Mouse (Mus musculus) heart, postnatal 25 days (tissue): ENCODE data around the gene Dnaic2. TPM values are rescaled to one million over a fixed set of nuclear protein-coding genes. Genes with fewer than 3 reads are reported as not detected.

Experiments
- DNase-seq: peaks from one replicate; pipeline ENCODE4 v3.0.0; 2022; ENCODE audit warnings: low spot score
- intact Hi-C: fragments of 180-260 bp; cut with DNase I; formaldehyde crosslinking; loops from one replicate; pipeline ENCODE4 v1.15.1; 2025
- total RNA-seq, 2 experiments: library from RNA; stranded (reverse); gene quantifications; 2 replicates each; pipeline ENCODE4 v1.2.3; 2021

Dnaic2 gene
- total RNA-seq, 2 experiments from 2014 or later: 0.13 to 0.25 TPM

- DNase-seq: no peak
- intact Hi-C loops: no loop called here
Observed at GRCm38 (mm10) chr11:114698496-114698895, 28.7 kb upstream of the Dnaic2 start.

- peak; percentile 82 for DNase-seq
- intact Hi-C loops: no loop called here
Observed at GRCm38 (mm10) chr11:114699511-114699910, 27.7 kb upstream of the Dnaic2 start.

GRCm38 (mm10) chr11:114702311-114702995 lies 24.8 kb upstream of the Dnaic2 start:
- no peak for DNase-seq
- intact Hi-C loops: no loop called here

- intact Hi-C loops: no loop called here
- DNase-seq: no peak
Observed at GRCm38 (mm10) chr11:114702996-114703361, 24.2 kb upstream of the Dnaic2 start.

DNA sequence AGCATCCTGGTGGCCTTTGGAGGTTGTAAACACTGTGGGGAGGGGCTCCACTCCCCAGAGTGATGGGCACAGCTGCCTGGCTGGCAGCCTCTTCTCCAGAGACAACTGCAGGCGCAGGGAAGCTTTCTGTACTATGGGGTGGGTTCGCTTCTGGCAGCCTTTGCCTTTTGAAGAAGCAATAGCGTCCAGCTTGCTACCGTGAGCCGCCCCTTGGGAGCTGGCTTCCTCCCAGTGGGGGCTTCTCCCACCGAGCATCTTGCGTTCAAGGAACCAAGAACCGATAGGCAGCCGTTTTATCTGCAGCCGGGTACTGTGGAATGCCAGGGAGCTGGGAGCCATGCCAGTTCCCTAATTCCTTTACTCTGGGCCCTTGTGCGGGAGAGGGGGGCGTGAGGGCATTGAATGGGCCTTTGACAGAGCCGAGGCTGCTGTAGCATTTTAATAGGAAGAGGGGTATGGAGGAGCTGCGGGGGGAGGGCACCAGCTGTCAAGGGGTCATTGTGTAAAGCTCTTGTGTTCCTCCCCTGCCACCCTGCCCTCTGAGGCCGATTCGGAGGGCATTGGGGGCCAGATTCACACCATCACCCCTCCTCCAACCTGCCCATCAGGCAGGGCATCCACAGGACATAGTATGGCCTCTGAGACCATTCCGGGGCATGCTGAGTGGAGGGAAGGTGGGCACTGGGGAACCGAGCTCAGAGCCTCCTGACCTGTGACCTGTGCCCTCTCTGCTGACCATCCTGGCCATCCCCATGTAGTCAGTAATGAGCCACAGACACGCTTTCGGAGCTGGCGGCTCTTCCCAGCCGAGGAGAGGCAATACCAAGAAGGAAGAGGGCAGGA lies 22.9 kb upstream of the Dnaic2 start:
- intact Hi-C loops: no loop called here
- no peak for DNase-seq

- no peak for DNase-seq
- intact Hi-C loops: no loop called here
Observed at GRCm38 (mm10) chr11:114706358-114706757, 20.9 kb upstream of the Dnaic2 start.

- intact Hi-C loops: no loop called here
- DNase-seq: no peak
Observed at GRCm38 (mm10) chr11:114711393-114711792, 15.8 kb upstream of the Dnaic2 start.

GRCm38 (mm10) chr11:114711861-114712260 lies 15.3 kb upstream of the Dnaic2 start:
- DNase-seq: no peak
- intact Hi-C loops: no loop called here

- intact Hi-C loops: no loop called here
- no peak for DNase-seq
Observed at GRCm38 (mm10) chr11:114714526-114714925, 12.7 kb upstream of the Dnaic2 start.

DNA sequence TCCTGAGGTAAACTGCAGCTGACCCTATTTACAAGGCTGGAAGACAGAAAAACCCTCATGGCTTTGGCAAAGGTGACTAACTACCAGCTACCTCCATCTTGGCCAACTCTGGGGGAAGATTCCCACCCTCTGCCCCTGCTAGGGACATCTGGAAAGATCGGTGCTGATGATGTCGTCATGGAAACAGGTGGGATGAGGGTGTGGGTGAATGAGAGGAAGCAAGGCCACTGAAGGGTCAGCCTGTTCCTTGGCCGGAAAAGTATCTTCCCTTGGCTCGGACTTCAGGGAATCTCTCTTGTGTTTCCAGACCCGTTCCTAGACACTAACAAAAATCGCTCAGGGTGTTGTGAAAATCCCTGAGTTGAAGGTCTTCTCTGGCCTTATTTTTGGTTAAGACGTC lies 11.7 kb upstream of the Dnaic2 start:
- peak; percentile 54 for DNase-seq
- intact Hi-C loops: no loop called here

DNA sequence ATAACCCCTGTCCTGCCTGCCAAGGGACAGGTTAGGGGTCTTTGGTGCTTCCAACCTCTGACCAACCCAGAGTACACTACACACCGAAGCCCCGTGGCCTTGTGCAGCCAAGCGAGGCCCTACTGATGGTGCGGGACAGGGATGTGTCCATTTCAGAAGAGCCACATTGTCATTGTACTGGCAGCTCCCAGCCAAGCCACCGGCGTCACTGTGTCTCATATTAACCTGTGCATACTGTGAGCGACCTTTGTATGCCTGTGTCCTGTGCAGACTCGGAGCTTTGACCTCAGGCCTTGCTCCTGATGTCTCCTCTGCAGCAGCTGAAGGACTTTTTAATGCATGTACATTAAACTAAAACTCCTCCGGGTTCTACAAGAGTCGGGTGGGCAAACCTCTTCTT lies 6.7 kb upstream of the Dnaic2 start:
- intact Hi-C loops: loop anchor here (5.0 kb wide), 1 partner anchor 48 kb away; no protein-coding TSS in a partner anchor
- DNase-seq: no peak

- intact Hi-C loops: loop anchor here (5.0 kb wide), 1 partner anchor 50 kb away; no protein-coding TSS in a partner anchor
- DNase-seq: no peak
Observed at GRCm38 (mm10) chr11:114722438-114722837, 4.8 kb upstream of the Dnaic2 start.

DNA sequence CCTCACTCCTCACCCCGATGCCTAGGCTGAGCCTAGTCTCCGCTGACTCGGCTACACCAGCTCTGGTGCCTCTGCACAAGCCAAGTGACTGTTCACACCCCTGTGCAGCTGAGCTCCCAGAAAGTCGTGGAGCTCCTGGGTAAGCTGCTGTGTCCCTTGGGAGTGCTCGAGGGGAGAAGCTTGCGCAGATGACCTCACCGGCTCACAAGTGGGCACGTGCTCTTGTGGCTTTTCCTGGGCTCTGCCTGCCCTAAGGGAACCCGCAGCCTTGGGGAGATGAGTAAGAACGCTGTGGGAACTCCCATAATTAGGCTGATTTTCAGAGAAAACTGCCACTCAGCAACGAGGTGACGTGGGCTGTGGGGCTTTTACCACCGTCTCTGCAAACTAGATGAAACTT lies 4.2 kb upstream of the Dnaic2 start:
- intact Hi-C loops: loop anchor here (5.0 kb wide), 1 partner anchor 51 kb away; no protein-coding TSS in a partner anchor
- no peak for DNase-seq

DNA sequence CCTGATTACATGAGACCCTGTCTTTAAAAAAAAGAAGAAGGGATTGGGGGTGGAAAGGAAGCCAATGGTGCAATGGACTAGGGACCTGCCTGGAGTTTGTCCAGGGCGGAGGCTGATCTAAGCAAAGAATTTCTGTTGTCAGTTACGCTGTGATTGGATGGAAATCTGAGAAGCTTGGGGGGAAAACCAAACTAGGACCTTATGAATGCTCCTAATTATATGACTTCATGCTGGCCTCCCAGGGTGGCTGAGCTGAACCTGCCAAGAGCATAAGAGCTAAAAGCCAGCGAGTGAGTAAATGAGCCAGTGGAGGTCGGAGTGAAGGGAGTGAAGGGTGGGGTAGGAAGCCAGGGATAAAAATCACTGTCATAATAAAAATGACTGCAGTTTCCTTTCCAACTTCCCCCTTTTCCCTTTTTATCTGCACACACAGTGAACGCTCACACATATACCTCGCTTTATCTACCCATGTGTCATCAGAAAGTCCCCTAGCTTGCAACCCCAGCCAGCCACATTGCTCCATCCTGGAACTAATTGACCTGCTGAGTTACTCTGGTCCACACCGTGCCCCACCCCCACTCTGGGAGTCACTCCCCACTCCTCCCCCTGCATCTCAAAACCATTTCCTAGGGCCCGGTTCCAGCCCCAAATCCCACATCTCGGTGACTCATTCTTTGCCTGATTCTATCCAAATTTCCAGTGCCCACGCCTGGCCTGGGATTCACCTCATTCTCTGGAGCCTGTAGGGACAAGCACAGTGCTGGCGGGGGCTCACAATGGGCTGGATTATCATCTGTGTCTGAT lies 2.2 kb upstream of the Dnaic2 start:
- intact Hi-C loops: loop anchor here (5.0 kb wide), 1 partner anchor 53 kb away; no protein-coding TSS in a partner anchor
- peak; percentile 63 for DNase-seq

DNA sequence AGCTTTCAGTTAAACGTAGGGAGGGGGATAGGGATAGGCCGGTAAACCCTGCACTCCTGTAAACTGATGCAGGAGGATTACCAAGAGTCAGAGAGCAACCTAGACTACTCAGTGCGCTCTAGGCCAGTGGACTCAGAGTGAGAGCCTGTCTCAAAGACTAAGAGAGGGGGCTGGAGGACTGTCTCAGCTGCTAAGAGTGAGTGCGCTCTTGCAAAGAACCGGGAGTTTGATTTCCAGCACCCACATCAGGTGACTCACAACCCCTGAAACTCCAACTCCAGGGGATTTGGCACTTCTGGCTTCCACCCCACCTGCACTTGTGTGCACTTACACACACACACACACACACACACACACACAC lies 598 bp downstream of the Dnaic2 start:
- no peak for DNase-seq
- intact Hi-C loops: no loop called here

DNA sequence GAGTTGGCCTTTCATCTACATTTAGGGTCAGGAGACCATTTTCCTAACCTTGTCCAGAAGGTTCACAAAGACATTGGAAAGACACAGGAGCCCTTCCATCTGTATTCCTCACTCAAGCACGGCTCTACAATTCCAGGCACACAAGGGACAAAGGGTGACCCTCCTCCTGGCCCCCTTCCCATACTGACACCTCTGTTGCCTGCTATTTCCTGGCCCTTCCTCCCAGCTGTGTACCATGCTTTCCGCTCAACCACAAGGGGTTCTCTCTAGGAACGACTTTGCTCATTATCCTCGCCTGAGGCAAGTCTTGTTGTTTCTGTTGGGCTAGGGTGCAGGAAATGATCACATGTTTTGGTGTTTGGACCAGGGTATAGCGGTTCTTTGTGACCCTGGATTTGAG lies 1.1 kb downstream of the Dnaic2 start:
- no peak for DNase-seq
- intact Hi-C loops: no loop called here

- DNase-seq: no peak
- intact Hi-C loops: no loop called here
Observed at GRCm38 (mm10) chr11:114729832-114730363, 2.7 kb downstream of the Dnaic2 start.

- intact Hi-C loops: no loop called here
- DNase-seq: no peak
Observed at GRCm38 (mm10) chr11:114731711-114732110, 4.5 kb downstream of the Dnaic2 start.

GRCm38 (mm10) chr11:114732890-114733289 lies 5.7 kb downstream of the Dnaic2 start:
- intact Hi-C loops: no loop called here
- no peak for DNase-seq

- DNase-seq: no peak
Observed at GRCm38 (mm10) chr11:114736111-114736510, 8.9 kb downstream of the Dnaic2 start.

More at GRCm38 (mm10) chr11:114736111-114736510, 8.9 kb downstream of the Dnaic2 start:
- intact Hi-C loops: no loop called here
